Mouse (Mus musculus) heart, embryonic 13.5 days (tissue): ENCODE measurements at regions not wholly inside any gene's neighbourhood (a gene's known extent, or its start where the extent isn't known, plus 50 kb on each side); places are given as distances from the start of the nearest gene placed in this dataset.

Source experiments
- ATAC-seq: fragments of 200-750 bp; cut with Nextera tagmentation; 2 replicates; pipeline ENCODE4 v1.8.0; 2017; ENCODE audit warnings: moderate TSS enrichment; ENCODE audit not compliant: insufficient number of reproducible peaks, low FRiP score, low TSS enrichment; ENCODE audit errors: extremely low read depth
- H3K27ac ChIP-seq: fragments of 300-500 bp; sonication (generic); replicated peaks from 2 replicates; pipeline ENCODE4 v1.5.1; 2015; ENCODE audit warnings: moderate library complexity, mild to moderate bottlenecking, inconsistent platforms
- H3K27me3 ChIP-seq: fragments of 300-500 bp; sonication (generic); replicated peaks from 2 replicates; pipeline ENCODE4 v1.6.1; 2015; ENCODE audit warnings: mild to moderate bottlenecking, inconsistent platforms
- H3K36me3 ChIP-seq: fragments of 300-500 bp; sonication (generic); 2 replicates; pipeline ENCODE4 v1.6.1; 2015; ENCODE audit warnings: mild to moderate bottlenecking, inconsistent platforms
- H3K4me1 ChIP-seq: fragments of 300-500 bp; sonication (generic); 2 replicates; pipeline ENCODE4 v1.6.1; 2015; ENCODE audit warnings: inconsistent platforms
- H3K4me2 ChIP-seq: fragments of 300-500 bp; sonication (generic); 2 replicates; pipeline ENCODE4 v1.6.1; 2015; ENCODE audit warnings: inconsistent platforms, mild to moderate bottlenecking, moderate library complexity
- H3K4me3 ChIP-seq: fragments of 300-500 bp; sonication (generic); 2 replicates; pipeline ENCODE4 v1.5.1; 2015; ENCODE audit warnings: moderate library complexity, mild to moderate bottlenecking, inconsistent platforms
- H3K9ac ChIP-seq: fragments of 300-500 bp; sonication (generic); 2 replicates; pipeline ENCODE4 v1.6.1; 2015; ENCODE audit warnings: inconsistent platforms, mild to moderate bottlenecking, moderate library complexity
- H3K9me3 ChIP-seq: fragments of 300-500 bp; sonication (generic); 2 replicates; pipeline ENCODE4 v1.6.1; 2016; ENCODE audit warnings: inconsistent platforms
- WGBS: fragments of 180-500 bp; shearing (Covaris S2); methylation state at CpG from one replicate; pipeline ENCODE4 v1.1.7; 2015; ENCODE audit warnings: mixed read lengths; 5-methylcytosine and 5-hydroxymethylcytosine counted together

DNA sequence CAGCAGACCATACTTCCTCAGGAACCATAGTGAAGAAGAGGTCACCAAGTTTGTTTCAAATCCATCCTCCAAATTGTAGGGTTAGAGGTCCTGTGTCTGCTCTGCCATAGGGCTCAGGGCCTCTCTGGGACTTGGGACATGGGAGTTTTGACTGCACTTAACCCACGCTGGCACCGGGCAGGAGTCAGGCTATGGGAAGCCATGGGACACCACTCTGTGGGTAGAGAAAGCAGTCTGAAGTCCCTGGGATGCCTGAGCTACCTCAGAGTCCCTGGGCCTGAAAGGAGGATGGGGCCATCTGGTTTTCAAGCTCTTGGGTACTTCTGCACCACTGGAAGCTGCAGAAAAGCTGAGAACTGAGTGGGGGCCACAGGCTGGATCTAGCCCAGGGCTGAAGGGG is 819.7 kb upstream of the Tenm4 start:
- H3K9me3 ChIP-seq: no peaks in the 10 kb centered on the region
- no peaks in the 10 kb centered on the region for H3K4me1 ChIP-seq
- 81% methylated on average over 2 of the region's 2 CpGs for WGBS
- H3K9ac ChIP-seq: no peak overlapping the region
- no peak overlapping the region for H3K27ac ChIP-seq
- no peak overlapping the region for H3K4me3 ChIP-seq
- no peak overlapping the region for H3K4me2 ChIP-seq
- ATAC-seq: no peak
- H3K36me3 ChIP-seq: no peaks in the 10 kb centered on the region
- H3K27me3 ChIP-seq: no peaks in the 10 kb centered on the region

DNA sequence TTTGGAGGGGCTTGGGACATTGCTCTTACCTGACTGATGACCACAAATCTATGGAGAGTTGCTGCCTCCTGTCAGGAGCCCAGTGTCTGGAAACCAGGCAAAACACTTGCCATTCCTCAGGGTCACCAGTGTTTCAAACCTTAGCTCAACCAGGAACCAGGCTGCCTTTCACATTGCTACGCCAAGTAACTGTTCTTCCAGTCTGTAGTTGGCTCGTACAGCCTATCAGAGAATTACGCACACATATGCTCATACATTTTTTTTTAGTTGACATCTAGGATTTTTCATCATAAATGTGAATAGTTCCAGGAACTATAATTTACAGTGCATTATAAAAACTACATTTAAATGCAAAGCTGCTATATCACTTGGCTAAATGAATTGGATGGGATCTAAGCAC is 818.9 kb upstream of the Tenm4 start:
- no peak overlapping the region for H3K27ac ChIP-seq
- no peak overlapping the region for H3K4me3 ChIP-seq
- no peak overlapping the region for H3K9ac ChIP-seq
- WGBS: 80% methylated on average over 3 of the region's 3 CpGs
- H3K9me3 ChIP-seq: no peaks in the 10 kb centered on the region
- no peaks in the 10 kb centered on the region for H3K4me1 ChIP-seq
- H3K27me3 ChIP-seq: no peaks in the 10 kb centered on the region
- no peak for ATAC-seq
- no peaks in the 10 kb centered on the region for H3K36me3 ChIP-seq
- no peak overlapping the region for H3K4me2 ChIP-seq

DNA sequence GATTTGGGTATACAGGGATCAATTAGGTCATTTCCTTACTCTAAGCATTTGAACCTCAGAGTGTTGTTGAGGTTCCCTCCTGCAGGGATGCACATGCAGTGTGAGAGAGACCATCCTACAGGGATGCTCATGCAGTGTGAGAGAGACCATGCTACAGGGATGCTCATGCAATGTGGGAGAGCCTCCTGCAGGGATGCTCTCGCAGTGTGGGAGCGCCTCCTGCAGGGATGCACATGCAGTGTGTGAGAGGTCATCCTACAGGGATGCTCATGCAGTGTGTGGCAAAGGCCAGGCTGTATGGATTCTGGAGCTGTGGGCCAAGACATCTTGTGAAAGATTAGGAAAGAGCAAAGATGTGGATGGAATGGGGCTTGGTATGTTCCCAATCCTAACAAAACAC is 816.1 kb upstream of the Tenm4 start:
- Histone ChIP-seq H3K4me1 (no peaks in the 10 kb centered on the region), H3K36me3 (no peaks in the 10 kb centered on the region), H3K4me3 (no peak overlapping the region), H3K9me3 (no peaks in the 10 kb centered on the region), H3K9ac (no peak overlapping the region), H3K27me3 (no peaks in the 10 kb centered on the region), H3K4me2 (no peak overlapping the region), H3K27ac (no peak overlapping the region)
- 54% methylated on average over 2 of the region's 2 CpGs for WGBS
- ATAC-seq: no peak

DNA sequence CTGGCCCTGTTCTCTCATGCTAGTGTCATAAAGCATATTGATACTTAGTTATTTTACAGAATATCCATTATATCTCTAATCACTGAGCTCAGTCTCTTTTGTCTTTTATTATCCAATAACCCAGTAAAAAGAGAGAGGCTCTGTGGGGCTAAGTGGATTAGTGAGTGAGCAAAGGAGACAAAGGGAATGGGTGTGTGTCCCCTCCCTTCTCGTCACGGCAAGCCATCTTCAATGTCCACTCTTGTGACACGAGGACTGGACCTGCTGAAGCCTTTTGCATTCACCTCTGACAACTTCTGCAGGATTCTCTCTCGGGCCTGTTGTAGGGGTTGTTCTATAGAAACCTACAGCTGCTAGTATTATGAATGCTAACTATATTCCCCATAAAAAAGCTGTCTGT is 812.3 kb upstream of the Tenm4 start:
- ATAC-seq: no peak
- WGBS: 69% methylated on average over 4 of the region's 4 CpGs

DNA sequence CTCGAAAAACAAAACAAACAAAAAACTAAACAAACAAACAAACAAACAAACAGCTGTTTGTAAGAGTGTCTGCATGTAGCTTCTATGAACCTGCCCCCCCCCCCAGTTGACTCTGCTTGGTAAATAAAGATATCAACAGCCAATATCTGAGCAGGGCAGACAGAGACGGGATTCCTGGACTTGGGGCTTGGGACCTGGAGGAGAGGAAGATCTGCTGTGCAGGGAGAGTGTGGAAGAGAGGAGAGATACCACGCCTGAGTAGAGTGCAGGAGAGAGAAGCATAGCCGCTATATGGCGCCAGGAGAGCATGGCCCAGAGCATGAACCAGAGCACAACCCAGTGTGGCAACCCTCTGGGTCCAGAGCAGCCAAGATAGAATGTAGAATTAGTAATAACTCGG is 811.9 kb upstream of the Tenm4 start:
- H3K36me3 ChIP-seq: no peaks in the 10 kb centered on the region
- no peaks in the 10 kb centered on the region for H3K9me3 ChIP-seq
- ATAC-seq: no peak
- no peaks in the 10 kb centered on the region for H3K27me3 ChIP-seq
- no peak overlapping the region for H3K27ac ChIP-seq
- H3K4me3 ChIP-seq: no peak overlapping the region
- H3K4me1 ChIP-seq: no peaks in the 10 kb centered on the region
- H3K4me2 ChIP-seq: no peak overlapping the region
- WGBS: 69% methylated on average over 6 of the region's 6 CpGs
- H3K9ac ChIP-seq: no peak overlapping the region

More for the DNA sequence above, 812.3 kb upstream of the Tenm4 start:
- Histone ChIP-seq H3K9ac (no peak overlapping the region), H3K36me3 (no peaks in the 10 kb centered on the region), H3K27ac (no peak overlapping the region), H3K4me1 (no peaks in the 10 kb centered on the region), H3K4me2 (no peak overlapping the region), H3K4me3 (no peak overlapping the region), H3K27me3 (no peaks in the 10 kb centered on the region), H3K9me3 (no peaks in the 10 kb centered on the region)
